Mouse (Mus musculus) left cerebral cortex, postnatal 10 days (tissue): ENCODE data around the gene Zdhhc16. TPM values are rescaled to one million over a fixed set of nuclear protein-coding genes. Genes with fewer than 3 reads are reported as not detected.

ENCODE experiments used
- DNase-seq, 2 experiments: peaks; one replicate each; pipeline ENCODE4 v3.0.0; 2021 to 2022; ENCODE audit warnings: low spot score in 2 of 2, mixed read lengths in 1 of 2; ENCODE audit errors: extremely low spot score in 1 of 2
- intact Hi-C: fragments of 180-260 bp; cut with DNase I; formaldehyde crosslinking; loops from one replicate; pipeline ENCODE4 v1.15.1; 2025
- total RNA-seq, 2 experiments: library from RNA; stranded (reverse); gene quantifications; 2 replicates each; pipeline ENCODE4 v1.2.3; 2021

The Zdhhc16 gene
- total RNA-seq, 2 experiments from 2014 or later, result 55.0 to 69.5 TPM

DNA sequence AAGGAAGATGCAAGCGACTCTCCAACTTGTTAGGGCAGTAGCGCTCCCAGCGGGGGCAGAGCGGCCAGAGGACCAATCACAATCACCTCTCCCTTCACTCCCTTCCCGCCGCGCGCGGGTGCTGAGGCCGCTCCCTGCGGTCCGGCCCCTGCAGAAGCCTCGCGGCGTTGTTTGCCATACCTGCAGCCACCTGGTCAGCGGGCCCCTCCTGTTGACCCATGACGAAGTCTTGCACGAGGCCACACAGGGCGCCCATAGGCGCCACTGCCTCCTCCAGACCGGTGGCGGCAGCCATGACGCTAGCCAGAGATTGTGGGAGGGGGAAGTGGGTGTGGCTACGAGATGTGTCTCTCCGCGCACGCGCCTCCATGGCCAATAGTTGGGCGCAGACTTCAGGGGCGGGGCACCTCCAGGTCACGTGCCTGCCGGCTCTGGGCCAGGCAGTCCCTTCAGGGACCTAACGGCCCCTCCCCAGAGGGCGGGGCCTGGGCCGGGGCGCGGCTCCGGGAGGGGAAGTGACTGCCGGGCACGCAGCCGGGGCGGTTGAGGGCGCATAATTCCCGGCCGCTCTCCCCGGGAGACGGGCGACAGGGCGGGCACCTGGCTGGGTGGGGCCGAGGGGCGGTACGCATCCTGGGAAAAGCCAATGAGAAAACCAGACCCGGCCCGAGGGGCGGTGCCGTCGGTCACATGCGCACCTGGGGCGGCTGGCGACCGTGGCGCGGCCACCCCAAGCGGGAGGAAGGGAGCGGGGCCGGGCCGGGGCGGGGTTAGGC lies 47.7 kb downstream of the Zdhhc16 start, which contains the start of gene Mms19:
Gene Mms19 (minus strand): TSS at position 339 of the 776 bp plus-strand sequence.
- intact Hi-C loops, result loop anchor here (5.0 kb wide), 1 partner anchor 41 kb away; no protein-coding TSS in a partner anchor
- DNase-seq, result peak; percentile 98 to 99

DNA sequence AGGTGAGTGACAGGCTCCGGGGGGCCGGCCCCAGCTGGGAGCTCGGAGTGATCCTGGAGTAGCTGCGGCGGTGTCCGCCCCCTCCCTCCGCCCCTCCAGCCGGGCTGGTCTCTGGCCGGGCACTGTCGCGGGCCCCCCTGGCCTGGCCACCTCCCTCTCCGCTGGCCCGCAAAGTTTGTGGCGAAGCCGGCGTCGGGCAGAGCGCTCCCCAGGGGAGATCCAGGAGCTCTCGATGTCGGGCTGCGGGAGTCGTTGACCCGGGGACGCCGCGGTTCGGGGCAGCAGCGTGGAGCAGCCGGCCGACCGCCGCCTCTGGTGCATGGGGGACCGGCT lies 48.3 kb downstream of the Zdhhc16 start, which contains the start of gene Ubtd1:
Gene Ubtd1 (plus strand): TSS at position 169 of the 333 bp plus-strand sequence.
- DNase-seq, result no peak
- intact Hi-C loops, result loop anchor here (5.0 kb wide), 1 partner anchor 41 kb away; no protein-coding TSS in a partner anchor

DNA sequence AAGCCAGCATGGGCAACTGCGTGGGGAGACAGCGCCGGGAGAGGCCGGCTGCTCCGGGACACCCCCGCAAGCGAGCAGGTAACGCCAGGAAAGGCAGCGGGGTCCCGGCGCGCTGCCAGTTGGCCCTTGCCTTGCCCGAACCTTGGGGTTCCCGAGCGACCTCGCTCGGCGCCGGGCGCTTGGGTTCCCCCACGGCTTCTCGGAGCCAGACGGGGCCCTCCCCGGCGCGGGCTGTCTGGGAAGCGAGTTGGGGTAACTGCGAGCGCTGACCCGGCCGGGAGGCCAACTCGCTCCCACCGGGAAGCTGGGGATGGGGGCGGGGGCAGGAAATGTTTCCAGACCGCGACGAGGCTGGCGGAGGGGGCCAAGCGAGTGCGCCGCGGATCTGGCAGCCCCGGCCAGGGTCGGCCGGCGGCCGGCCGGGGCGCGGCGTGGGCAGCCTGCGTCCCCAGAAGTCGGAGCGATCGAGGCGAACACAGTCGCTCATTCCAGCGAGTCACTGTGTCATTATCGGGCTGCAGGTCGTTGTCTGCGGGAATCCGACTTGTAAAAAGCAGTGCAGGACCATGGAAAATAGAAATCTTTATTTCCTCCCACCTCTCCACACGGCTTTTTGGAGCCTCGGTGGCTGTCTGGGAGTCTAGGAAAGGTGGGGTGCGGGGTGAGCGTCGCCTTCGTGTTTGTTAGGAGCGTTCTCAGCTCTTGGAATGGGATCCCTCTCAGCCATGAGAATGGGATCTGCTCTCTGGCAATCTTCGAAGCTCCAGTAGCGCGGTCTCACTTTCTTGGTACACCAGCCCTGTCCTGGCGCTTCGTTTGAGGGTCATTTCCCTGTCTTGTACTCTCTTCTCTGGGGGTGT lies 48.9 kb downstream of the Zdhhc16 start:
- intact Hi-C loops, result loop anchor here (5.0 kb wide), 1 partner anchor 40 kb away; no protein-coding TSS in a partner anchor
- peak; percentile 21 to 83 for DNase-seq

DNA sequence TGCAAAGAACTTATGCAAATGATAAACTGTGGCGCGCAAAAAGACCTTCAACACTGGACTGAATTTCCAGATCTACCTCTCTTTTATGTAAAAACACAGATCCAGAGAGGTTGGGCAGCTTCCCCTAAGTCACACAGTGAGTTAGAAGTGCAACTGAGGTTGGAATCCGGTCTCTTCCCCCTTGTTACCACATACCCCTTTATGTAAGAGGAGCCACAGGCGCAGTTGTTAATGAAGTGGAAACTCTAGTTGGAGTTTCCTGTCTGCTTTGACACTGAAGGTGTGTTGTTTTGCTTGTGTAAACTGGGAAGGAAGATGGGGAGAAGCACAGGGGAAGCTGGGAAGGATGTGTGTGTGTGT lies 49.5 kb downstream of the Zdhhc16 start:
- no peak for DNase-seq
- intact Hi-C loops, result loop anchor here (5.0 kb wide), 1 partner anchor 40 kb away; no protein-coding TSS in a partner anchor

DNA sequence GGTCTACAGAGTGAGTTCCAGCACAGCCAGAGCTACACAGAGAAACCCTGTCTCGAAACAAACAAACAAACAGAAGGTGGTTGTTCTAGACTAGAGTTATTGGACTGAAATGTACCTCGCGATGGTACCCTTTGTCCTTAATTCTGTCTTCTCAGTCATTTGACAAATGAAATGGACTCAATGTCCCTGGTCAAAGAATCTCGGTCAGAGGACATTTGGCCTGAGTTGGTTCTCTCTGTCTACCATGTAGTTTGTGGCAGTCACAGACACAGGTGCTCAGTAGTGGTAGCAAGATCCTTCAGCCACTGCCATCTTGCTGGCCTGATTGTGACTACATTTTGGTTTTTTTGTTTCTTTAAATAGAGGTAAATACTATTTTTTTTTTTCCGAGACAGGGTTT lies 52.7 kb downstream of the Zdhhc16 start:
- intact Hi-C loops, result no loop called here
- no peak for DNase-seq

DNA sequence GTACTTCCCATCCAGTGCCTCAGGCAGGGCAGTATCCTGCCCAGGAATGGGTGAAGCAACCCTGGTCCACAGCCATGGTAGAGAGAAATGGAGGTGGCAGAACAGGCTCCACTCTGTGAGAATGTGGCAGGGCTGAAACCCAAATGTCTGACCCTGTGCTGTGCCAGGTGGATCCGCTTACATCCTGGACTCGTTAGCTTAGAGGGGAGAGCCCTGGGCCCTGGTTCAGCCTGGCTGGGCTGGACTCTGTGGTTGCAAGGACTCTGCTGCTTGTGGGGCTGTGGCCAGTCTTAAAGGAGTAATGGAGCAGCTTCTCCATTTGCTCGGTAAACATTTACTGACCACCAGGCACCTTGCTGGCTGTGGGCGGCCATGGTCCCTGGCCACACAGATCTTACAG lies 53.9 kb downstream of the Zdhhc16 start:
- intact Hi-C loops, result no loop called here
- no peak for DNase-seq

DNA sequence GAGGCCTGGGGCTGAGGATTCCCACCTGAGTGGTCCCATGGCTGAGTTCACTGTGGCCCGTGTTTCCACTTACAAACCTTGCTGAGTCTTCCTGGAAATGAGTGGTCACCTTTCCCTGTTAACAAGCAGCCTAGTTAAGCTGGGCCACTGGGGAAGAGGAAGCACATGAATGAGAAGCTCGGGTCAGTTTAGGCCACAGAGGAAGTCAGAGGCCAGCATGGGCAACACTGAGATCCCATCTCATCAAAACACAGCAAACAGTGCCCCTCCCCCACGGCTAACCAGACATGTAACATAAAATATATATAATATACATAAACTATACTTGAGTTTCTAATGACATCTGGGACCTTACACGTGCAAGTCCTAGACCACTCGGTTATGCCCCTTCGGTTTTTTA lies 56.5 kb downstream of the Zdhhc16 start:
- peak in 1 of 2 experiments; percentile 58 for DNase-seq
- intact Hi-C loops, result no loop called here

DNA sequence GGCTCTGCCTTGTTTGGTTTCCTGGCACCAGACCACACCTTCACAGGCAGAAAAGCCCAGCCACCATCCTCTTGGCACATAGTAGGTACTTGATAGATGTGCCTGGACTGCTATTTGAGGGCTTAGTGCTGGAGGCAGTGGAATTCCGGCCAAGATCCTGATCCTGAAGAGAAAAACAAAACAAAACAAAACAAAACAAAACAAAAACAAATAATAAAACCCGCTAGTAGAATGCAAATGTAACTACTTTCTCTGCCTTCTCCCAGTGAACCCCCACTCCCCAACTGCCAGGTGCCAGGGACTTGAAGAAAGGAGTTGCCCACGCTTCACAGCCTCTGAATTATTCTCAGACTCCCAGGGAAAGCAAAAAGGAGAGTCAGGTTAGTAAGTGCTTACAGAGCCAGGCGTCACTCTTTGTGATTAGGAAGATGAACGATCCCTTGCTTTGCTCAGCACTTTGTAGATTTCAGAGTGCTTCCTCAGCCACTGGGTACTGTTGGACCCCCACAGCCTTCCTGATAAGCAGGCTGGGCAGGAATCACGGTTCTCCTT lies 58.7 kb downstream of the Zdhhc16 start:
- DNase-seq, result no peak
- intact Hi-C loops, result no loop called here

DNA sequence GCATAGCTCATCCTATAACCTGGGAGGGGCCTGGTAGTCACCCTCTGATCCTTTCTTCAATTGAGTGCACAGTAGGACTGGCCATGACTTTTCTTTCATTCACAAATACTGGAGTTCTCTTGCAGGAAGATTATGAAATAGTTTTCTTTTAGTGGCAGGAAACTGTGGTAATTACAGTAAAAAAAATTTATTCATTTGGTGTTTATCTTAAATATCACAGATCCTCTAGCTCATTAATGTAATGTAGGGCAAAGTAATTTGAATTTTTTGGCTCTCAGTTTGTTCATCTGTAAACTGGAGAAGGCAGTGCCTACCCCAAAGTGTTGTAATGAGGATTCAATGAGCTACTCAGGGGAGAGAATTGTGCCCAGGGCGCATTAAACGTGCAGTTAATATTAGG lies 59.7 kb downstream of the Zdhhc16 start:
- DNase-seq, result no peak
- intact Hi-C loops, result no loop called here

DNA sequence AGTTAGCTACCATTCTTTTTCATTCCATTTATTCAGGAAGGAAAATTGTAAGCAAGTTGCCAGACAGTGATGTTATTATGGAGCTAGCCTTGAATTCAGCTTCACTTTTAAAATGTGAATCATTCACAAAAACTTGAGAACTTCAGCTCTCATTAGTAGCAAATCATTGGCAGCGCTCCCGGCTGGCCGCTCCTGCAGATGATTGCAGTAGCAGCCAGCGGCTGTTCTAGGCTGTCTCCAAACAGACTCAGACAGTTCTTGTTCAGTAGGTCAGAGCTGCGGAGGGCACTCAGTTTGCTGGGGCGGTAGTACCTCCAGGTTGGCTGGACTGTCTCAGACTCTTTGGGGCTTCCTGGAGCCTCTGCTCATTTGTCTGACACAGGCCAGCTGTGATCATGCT lies 60.2 kb downstream of the Zdhhc16 start:
- DNase-seq, result peak; percentile 59 to 83
- intact Hi-C loops, result no loop called here

Other genes starting within 250 kb of the Zdhhc16 start
- gene Slit1, start 189.8 kb upstream of the Zdhhc16 start, total RNA-seq, result 10 to 100 TPM; 55.1 to 57.2 TPM
- gene Arhgap19, start 131.4 kb upstream of the Zdhhc16 start, total RNA-seq, result 1 to 10 TPM; 3.2 to 3.6 TPM
- gene Frat1, start 103.5 kb upstream of the Zdhhc16 start, total RNA-seq, result 10 to 100 TPM; 17.5 to 19.1 TPM
- gene Frat2, start 85.3 kb upstream of the Zdhhc16 start, total RNA-seq, result 10 to 100 TPM; 11.0 to 11.6 TPM
- gene Rrp12, start 37.3 kb upstream of the Zdhhc16 start, total RNA-seq, result 10 to 100 TPM; 38.5 to 40.3 TPM
- gene Pgam1, start 21.6 kb upstream of the Zdhhc16 start, total RNA-seq, result 100 to 1,000 TPM; 526 to 534 TPM
- gene Exosc1, start 57 bp upstream of the Zdhhc16 start, total RNA-seq, result 10 to 100 TPM; 23.7 to 29.0 TPM
- 10 to 100 TPM; 30.1 to 39.8 TPM for gene Mms19, start 47.7 kb downstream of the Zdhhc16 start, total RNA-seq
- gene Ubtd1, start 48.3 kb downstream of the Zdhhc16 start, total RNA-seq, result 10 to 100 TPM; 13.2 to 13.4 TPM
- under 1 TPM in 1 of 2 experiments, not detected in 1; 0.32 TPM for gene Ankrd2, start 102.5 kb downstream of the Zdhhc16 start, total RNA-seq
- gene Hoga1, start 112.1 kb downstream of the Zdhhc16 start, total RNA-seq, result 1 to 10 TPM; 7.2 to 7.4 TPM
- gene 4933411K16Rik, start 118.8 kb downstream of the Zdhhc16 start, total RNA-seq, result 1 to 10 TPM; 1.1 to 1.5 TPM
- 10 to 100 TPM; 71.3 to 73.3 TPM for gene Morn4, start 152.9 kb downstream of the Zdhhc16 start, total RNA-seq
- gene Pi4k2a, start 157.0 kb downstream of the Zdhhc16 start, total RNA-seq, result 10 to 100 TPM; 46.3 to 47.0 TPM
- 10 to 100 TPM; 20.6 to 21.4 TPM for gene Avpi1, start 195.6 kb downstream of the Zdhhc16 start, total RNA-seq
- 10 to 100 TPM; 11.7 to 13.5 TPM for gene Marveld1, start 213.9 kb downstream of the Zdhhc16 start, total RNA-seq
- 100 to 1,000 TPM in 1 of 2 experiments, 10 to 100 TPM in 1; 93.9 to 100 TPM for gene Zfyve27, start 230.5 kb downstream of the Zdhhc16 start, total RNA-seq